Mouse (Mus musculus): ENCODE data around the gene Ccdc9.
"Not testable (repeated sequence)": the region's sequence is repeated elsewhere in the genome, so short reads cannot be mapped to it uniquely, and the experiment has no call there.

The Ccdc9 gene

GRCm38 (mm10) chr7:16311453-16312004, 24.9 kb upstream of the Ccdc9 start:
- peak; percentile 52 for DNase-seq (ENCODE audit: low read depth, low spot score)
- Histone ChIP-seq H3K27me3 (ENCODE audit: control insufficient read depth, insufficient read depth, low read length, poor library complexity, severe bottlenecking) (no peaks in the 10 kb centered on the region), H3K36me3 (ENCODE audit: control insufficient read depth, insufficient read depth, low read length, poor library complexity, severe bottlenecking) (no peaks in the 10 kb centered on the region)

GRCm38 (mm10) chr7:16310521-16311452, 24.2 kb upstream of the Ccdc9 start:
- Histone ChIP-seq H3K27me3 (ENCODE audit: control insufficient read depth, insufficient read depth, low read length, poor library complexity, severe bottlenecking) (no peaks in the 10 kb centered on the region), H3K36me3 (ENCODE audit: control insufficient read depth, insufficient read depth, low read length, poor library complexity, severe bottlenecking) (no peaks in the 10 kb centered on the region)
- DNase-seq (ENCODE audit: low read depth, low spot score) = peak; percentile 68

GRCm38 (mm10) chr7:16310020-16310520, 23.5 kb upstream of the Ccdc9 start:
- Histone ChIP-seq H3K27me3 (ENCODE audit: control insufficient read depth, insufficient read depth, low read length, poor library complexity, severe bottlenecking) (no peaks in the 10 kb centered on the region), H3K36me3 (ENCODE audit: control insufficient read depth, insufficient read depth, low read length, poor library complexity, severe bottlenecking) (no peaks in the 10 kb centered on the region)
- DNase-seq (ENCODE audit: low read depth, low spot score) = peak; percentile 91

- peak; percentile 89 for DNase-seq (ENCODE audit: low read depth, low spot score)
- Histone ChIP-seq H3K27me3 (ENCODE audit: control insufficient read depth, insufficient read depth, low read length, poor library complexity, severe bottlenecking) (no peaks in the 10 kb centered on the region), H3K36me3 (ENCODE audit: control insufficient read depth, insufficient read depth, low read length, poor library complexity, severe bottlenecking) (no peaks in the 10 kb centered on the region)
These were observed 22.9 kb upstream of the Ccdc9 start for GRCm38 (mm10) chr7:16309318-16310019.

- Histone ChIP-seq H3K27me3 (ENCODE audit: control insufficient read depth, insufficient read depth, low read length, poor library complexity, severe bottlenecking) (no peaks in the 10 kb centered on the region), H3K36me3 (ENCODE audit: control insufficient read depth, insufficient read depth, low read length, poor library complexity, severe bottlenecking) (no peaks in the 10 kb centered on the region)
- DNase-seq (ENCODE audit: low read depth, low spot score) = peak; percentile 67
These were observed 22.1 kb upstream of the Ccdc9 start for GRCm38 (mm10) chr7:16308555-16309317.

GRCm38 (mm10) chr7:16308093-16308492, 21.5 kb upstream of the Ccdc9 start, which contains the start of gene Bbc3:
Bbc3 (plus strand) TSS chr7:16308393.
- H3K27me3 ChIP-seq (ENCODE audit: control insufficient read depth, insufficient read depth, low read length, poor library complexity, severe bottlenecking); DNase-seq (ENCODE audit: low read depth, low spot score); H3K36me3 ChIP-seq (ENCODE audit: control insufficient read depth, insufficient read depth, low read length, poor library complexity, severe bottlenecking): not testable (repeated sequence)

- H3K27me3 ChIP-seq (ENCODE audit: control insufficient read depth, insufficient read depth, low read length, poor library complexity, severe bottlenecking); DNase-seq (ENCODE audit: low read depth, low spot score); H3K36me3 ChIP-seq (ENCODE audit: control insufficient read depth, insufficient read depth, low read length, poor library complexity, severe bottlenecking): not testable (repeated sequence)
These were observed 20.5 kb upstream of the Ccdc9 start for GRCm38 (mm10) chr7:16307141-16307540.

GRCm38 (mm10) chr7:16299419-16300035, 12.9 kb upstream of the Ccdc9 start:
- no peaks in the 10 kb centered on the region for H3K27me3 ChIP-seq (ENCODE audit: control insufficient read depth, insufficient read depth, low read length, poor library complexity, severe bottlenecking)
- no peaks in the 10 kb centered on the region for H3K36me3 ChIP-seq (ENCODE audit: control insufficient read depth, insufficient read depth, low read length, poor library complexity, severe bottlenecking)
- peak; percentile 86 for DNase-seq (ENCODE audit: low read depth, low spot score)

GRCm38 (mm10) chr7:16298927-16299326, 12.3 kb upstream of the Ccdc9 start:
- no peak for DNase-seq (ENCODE audit: low read depth, low spot score)
- H3K27me3 ChIP-seq (ENCODE audit: control insufficient read depth, insufficient read depth, low read length, poor library complexity, severe bottlenecking) = no peaks in the 10 kb centered on the region
- no peaks in the 10 kb centered on the region for H3K36me3 ChIP-seq (ENCODE audit: control insufficient read depth, insufficient read depth, low read length, poor library complexity, severe bottlenecking)

- no peaks in the 10 kb centered on the region for H3K36me3 ChIP-seq (ENCODE audit: control insufficient read depth, insufficient read depth, low read length, poor library complexity, severe bottlenecking)
- no peak for DNase-seq (ENCODE audit: low read depth, low spot score)
- no peaks in the 10 kb centered on the region for H3K27me3 ChIP-seq (ENCODE audit: control insufficient read depth, insufficient read depth, low read length, poor library complexity, severe bottlenecking)
These were observed 11.0 kb upstream of the Ccdc9 start for GRCm38 (mm10) chr7:16297616-16298015.

GRCm38 (mm10) chr7:16296766-16297390, 10.3 kb upstream of the Ccdc9 start:
- no peaks in the 10 kb centered on the region for H3K27me3 ChIP-seq (ENCODE audit: control insufficient read depth, insufficient read depth, low read length, poor library complexity, severe bottlenecking)
- no peaks in the 10 kb centered on the region for H3K36me3 ChIP-seq (ENCODE audit: control insufficient read depth, insufficient read depth, low read length, poor library complexity, severe bottlenecking)
- DNase-seq (ENCODE audit: low read depth, low spot score) = peak; percentile 96

GRCm38 (mm10) chr7:16296146-16296545, 9.6 kb upstream of the Ccdc9 start:
- no peaks in the 10 kb centered on the region for H3K27me3 ChIP-seq (ENCODE audit: control insufficient read depth, insufficient read depth, low read length, poor library complexity, severe bottlenecking)
- no peaks in the 10 kb centered on the region for H3K36me3 ChIP-seq (ENCODE audit: control insufficient read depth, insufficient read depth, low read length, poor library complexity, severe bottlenecking)
- no peak for DNase-seq (ENCODE audit: low read depth, low spot score)

- no peaks in the 10 kb centered on the region for H3K27me3 ChIP-seq (ENCODE audit: control insufficient read depth, insufficient read depth, low read length, poor library complexity, severe bottlenecking)
- DNase-seq (ENCODE audit: low read depth, low spot score) = peak; percentile 88
- H3K36me3 ChIP-seq (ENCODE audit: control insufficient read depth, insufficient read depth, low read length, poor library complexity, severe bottlenecking) = no peaks in the 10 kb centered on the region
These were observed 8.8 kb upstream of the Ccdc9 start for GRCm38 (mm10) chr7:16295321-16295900.
